Mouse (Mus musculus) gonadal fat pad, adult 2 months (tissue): ENCODE results near the gene Ccdc163. TPM values are rescaled to one million over a fixed set of nuclear protein-coding genes. Genes with fewer than 3 reads are reported as not detected.
A peak's percentile ranks its signal among the peaks of the same experiment; 100 is the strongest.

ENCODE experiments used
- DNase-seq: peaks from one replicate; pipeline ENCODE4 v3.0.0-alpha.2; 2012; ENCODE audit warnings: low read depth
- polyA plus RNA-seq: library from polyadenylated mRNA; depleted of rRNA; stranded (reverse); fragments of >200 nt; gene quantifications from 2 replicates; pipeline ENCODE4 v1.2.3, GENCODE M21; 2012

Gene Ccdc163
- polyA plus RNA-seq, 1 experiment = 25.8 TPM

DNA sequence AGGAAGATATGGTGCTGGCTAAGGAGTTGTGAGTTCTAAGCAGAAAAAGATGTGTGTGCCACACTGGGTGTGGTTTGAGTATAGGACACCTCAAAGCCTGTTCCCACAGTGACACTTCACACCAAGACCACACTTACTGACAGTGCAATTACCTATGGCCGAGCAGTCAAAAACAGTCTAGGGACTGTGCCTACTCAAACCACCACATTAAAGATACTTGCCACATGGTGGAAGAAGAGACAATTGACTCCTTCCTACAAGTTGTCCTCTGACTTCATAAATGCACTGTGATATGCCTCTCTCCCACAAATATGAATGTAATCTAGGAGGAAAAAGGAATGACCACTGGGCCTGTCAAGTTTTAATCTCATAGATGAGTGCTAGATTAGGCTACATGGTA lies 7.3 kb upstream of the Ccdc163 start:
- no peak for DNase-seq

DNA sequence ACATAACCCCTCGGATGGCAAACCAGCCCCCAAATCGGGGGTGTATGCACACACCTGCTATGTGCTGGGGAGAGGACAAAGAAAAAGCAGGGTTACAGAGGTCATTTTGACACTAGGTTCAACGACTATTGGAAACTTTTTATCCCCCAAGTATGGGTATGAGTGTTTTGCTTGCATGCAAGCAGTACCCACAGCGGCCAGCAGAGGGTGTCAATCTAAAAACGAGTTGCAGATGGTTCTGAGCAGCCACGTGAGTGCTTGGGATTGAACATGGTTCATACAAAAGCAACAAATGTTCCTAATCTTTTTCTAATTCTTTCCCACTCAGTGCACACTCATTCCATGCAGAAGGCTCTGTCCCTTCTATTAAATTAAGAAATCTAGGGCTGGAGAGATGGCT lies 4.5 kb upstream of the Ccdc163 start:
- DNase-seq = no peak

DNA sequence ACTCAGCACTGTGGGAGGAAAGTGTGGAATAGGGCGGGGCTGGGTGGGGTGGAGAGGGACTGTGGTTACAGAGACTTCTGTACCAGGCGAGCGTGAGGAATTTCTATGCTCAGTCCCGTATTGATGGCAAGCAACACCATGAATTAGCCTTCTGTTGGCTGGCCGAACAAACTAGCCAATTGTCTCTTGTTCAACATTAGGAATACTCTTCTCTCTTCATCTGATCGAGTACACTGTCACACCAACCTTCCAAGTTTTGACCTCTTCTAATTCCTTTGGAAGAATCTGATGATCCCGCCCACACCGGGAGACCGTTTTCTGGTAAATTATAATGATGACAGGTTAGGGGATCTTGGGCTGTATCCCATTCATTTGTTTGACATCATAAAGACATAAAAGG lies 643 bp upstream of the Ccdc163 start:
- DNase-seq = no peak

DNA sequence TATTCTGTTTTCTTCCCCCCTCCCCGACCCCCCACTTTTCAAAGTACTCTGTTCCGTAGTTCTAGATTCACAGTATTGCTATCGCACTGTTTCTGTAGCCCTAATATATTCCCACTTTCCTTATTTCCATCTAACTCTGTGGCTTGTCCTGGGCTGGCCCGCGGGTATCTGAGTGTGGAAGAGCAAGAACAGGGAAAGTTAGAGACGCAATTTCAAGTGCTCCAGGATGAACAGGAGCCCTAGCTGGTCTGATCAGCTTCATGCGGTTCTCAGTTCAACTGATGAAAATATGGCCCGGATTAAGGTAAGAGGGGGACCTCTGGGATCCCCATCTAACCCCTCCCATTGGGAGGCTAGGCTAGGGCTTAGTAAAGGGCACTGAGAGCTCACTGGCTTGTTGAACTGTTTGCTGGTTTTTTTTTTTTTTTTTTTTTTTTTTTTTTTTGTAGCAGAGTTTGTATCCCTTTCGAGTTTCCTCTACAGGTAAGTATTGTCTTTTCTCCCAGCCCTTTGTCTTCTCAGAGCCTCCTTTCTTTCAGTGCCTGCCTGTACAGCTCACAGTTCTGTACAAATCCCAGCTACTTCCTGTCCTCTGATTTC lies 582 bp downstream of the Ccdc163 start:
- no peak for DNase-seq

DNA sequence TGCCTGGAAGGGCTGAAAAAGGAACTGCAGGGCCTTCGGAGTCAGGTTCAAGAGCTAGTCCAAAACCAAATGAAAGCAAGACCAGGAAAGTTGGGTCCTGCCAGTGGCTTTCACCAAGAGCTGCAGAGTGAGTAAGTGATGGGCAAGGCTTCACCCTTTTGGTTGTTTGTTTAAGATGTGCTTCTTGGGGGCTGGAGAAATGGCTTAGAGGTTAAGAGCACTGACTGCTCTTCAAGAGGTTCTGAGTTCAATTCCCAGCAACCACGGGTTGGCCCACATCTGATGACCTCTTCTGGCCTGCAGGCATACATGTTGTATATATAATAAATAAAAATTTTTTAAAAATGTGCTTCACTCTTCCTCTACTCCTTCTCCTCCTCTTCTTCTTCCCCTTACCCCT lies 1.8 kb downstream of the Ccdc163 start:
- DNase-seq = no peak

DNA sequence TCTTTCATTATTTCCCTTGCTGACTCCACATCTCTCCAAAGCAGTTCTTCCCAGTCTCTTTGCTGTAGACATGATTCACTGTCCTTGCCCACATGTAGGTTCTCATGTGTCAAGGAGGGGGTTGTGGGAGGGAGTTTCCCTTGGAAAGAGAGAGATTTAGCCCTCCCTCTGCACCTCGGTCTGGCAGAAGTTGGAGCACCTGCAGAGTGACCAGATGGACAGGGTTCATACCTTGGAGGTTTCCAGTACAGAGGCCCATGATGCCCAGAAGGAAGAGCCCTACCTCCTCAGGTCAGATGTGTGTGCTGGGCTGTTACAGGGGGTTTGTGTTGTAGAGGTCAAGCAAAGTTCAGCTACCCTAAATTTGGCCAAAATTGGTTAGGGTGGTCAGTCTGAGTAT lies 4.2 kb downstream of the Ccdc163 start:
- no peak for DNase-seq

DNA sequence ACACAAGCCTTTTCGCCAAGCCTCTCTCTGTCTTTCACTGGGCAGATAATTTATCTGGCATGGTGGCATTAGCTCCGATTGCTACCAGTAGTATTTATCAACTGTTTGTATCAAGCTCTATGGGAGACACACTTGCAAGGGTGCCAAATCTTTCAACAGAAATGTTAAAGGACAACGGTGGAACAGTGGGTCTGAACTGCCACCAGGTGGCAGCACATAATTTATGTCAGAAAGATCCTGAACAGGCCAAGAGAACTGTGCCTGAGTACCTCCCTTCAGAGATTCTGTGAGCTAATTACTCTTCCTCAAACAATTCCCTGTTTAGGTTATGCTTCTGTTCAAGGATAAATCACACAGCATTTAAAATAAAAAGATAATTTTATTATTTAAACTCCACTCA lies 11.1 kb downstream of the Ccdc163 start:
- DNase-seq = no peak

DNA sequence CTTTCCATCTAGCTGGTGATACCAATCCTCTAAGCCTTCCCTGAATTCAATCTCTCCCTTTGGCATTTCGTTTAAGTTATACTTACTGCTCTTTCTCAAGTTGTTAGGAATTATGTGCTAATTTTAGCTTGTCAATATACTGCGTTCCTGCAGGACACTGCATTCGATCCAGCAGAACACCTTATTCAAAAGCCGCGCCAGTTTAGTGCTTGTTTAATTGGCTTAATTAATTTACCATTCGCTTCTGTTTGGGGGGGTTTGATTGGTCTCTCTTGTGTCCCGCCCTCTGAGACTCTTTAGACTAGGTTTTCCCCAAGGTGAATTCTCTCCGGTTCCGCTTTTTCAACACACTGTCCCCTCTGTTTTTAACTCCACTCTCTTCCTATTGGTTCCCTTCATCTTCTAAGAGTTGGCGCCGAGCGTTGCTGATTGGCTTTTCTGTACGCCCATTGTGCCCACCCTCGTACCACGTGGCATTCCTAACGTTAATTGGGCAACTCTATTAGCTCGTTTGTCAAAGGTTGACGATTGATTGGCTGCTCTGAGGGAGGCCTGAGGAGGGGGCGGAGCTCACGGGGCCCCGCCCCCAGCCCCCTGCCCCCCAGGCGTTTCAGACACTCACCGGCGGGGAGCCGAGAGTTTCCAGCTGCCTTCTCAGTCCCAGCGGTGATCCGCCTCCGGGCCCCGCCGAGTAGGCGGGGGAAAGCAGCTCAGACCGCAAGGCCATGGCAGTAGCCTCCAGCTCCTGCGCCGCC lies 12.2 kb downstream of the Ccdc163 start, which contains the start of gene Tesk2:
Gene Tesk2, plus strand, starts transcription at position 606 of the 755 bp plus-strand sequence.
- peak; percentile 78 for DNase-seq

DNA sequence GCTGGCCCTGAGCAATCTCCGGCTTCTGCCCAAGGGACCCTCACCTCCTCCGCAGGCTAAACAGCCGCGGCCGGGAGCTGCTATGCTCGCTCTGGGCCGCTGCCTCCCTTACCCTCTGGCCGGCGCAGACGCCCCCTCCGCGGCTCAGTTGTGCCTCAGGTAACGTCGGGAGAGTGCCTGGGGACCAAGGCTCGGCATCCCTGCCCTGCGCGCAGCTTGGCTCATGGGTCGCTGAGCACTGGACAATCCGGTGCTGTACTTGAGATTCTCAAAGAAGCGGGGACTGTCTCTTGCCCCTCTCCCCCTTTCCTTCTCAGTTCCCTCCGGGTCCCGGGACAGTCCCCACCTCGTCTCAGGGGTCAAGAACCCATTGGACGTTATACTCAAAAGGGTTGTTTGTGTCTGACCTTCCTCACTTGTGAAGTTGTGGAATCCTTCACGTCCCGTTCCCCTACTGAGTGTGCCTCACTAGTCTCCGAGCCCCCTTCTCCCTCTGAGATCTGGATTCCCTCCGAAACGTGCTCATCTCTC lies 12.9 kb downstream of the Ccdc163 start:
- no peak for DNase-seq

DNA sequence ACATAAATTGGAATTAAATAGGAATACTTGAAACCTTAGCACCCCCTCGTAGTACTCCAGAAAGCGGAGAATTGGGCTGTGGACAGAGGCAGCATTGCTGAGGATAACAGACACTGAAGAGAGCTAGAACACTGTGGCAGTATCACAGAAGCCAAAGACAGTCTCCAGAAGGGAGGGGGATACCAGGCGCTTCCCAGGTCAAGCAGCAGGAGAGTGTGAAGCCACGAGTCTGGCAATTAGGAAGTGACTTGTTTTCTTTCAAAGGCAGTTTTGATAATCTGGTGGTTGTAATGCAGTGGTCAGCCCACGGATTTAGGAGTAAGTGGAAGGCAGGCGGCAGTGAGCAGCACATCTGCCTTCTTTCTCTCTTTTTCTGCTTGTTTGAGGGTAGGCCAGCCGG lies 13.9 kb downstream of the Ccdc163 start:
- no peak for DNase-seq

DNA sequence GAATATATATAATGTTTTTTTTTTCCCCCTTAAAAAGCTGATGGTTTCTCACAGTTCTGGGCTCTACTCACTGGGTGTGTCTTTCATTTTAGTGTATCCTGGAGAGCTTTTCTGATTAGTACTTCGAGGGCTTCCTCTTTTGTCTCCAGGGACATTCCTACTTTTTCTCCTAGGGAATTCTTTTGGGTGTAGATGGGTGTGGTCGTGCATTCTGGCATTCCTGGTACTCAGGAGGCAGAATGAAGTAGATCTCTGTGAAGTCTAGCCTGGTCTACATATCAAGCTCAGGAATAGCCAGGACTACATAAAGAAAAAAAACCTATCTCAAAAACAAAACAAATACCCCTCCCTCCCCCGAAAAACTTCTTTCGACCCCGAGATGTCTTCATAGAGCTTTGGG lies 17.1 kb downstream of the Ccdc163 start:
- DNase-seq = no peak

DNA sequence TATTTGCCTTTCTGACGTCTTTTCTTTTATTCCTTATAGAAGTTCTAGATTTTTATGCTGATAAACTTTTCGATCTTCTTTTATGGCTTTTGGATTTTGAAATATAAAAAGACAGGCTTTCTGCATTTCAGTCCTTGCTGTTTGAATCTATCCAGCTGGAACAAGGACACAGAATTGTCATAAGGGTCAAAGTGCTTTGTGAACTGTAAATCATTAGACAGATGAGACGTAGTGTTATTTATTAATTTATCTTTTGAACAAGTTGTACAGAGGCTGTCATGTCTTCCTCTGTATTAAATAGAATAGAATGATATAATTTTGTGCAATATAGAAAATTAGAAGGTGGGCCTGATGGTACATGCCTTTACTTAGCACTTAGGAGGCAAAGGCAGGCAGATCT lies 19.1 kb downstream of the Ccdc163 start:
- no peak for DNase-seq

DNA sequence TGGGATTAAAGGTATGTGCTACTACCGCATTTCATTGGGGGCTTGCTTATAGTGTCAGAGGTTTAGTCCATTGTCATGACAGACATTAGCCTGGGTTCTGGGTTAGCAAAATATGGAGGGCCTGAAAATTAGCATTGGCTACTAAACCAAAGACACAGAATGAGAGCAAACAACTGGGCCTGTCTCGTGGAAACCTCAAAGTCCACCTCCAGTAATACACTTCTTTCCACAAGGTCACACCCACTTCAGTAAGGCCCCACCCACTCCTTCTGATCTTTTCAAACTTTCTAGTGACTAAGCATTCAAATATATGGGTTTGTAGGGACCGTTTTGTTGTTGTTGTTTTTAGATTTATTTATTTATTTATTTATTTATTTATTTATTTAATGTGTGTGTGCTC lies 21.2 kb downstream of the Ccdc163 start:
- no peak for DNase-seq

DNA sequence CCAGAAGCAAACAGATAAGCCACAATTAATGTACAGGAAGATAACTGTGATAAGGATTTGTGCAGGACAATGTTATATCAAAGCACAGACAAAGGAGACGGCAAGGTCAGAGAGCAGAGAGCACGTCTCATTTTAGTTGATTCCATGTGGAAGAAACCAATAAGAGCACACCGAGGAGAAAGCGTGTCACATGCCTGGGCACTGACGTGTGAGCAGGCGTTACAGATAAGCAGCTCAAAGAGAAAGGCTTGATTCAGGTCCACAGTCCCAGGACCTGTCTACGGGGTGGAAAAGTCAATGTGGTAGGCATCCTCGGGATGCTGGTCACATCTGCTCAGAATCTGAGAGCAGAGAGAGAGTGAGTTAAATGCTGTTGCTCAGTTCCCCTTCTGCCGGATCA lies 22.8 kb downstream of the Ccdc163 start:
- DNase-seq = no peak

DNA sequence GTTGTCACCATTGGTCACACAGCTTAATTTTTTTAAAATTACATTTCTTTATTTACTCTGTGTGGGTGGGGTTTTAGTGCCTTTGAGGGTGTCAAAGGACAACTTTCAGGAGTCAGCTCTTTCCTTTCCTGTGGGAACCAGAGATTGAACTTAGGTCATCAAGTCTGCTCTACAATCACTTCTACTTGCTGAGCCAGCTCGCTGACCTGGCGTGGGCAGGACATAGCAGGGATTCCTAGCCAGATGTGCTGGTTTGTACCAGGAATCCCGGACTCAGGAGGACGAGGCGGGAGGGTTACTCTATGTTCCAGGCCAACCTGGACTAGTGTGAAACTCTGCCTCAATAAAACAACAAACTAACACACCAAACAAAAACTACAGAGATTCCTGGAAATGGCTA lies 24.0 kb downstream of the Ccdc163 start:
- DNase-seq = no peak

DNA sequence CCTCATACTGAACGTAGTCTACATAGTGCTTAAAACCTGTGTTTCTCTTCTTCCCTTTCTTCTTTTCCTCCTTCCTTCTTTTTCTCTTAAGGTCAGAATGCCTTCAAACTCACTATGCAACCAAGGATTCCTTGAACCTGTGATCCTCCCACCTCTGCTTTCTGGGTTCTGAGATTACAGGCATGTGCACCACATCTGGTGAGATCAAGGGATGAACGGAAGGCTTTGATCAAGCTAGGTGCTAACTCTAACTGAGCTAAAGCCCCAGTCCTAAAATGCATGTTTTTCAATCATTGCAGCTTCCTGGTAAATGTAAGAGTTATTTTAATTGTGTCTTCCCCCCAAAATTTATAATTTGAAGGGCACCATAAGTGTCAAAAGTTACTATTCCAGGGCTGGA lies 26.7 kb downstream of the Ccdc163 start:
- DNase-seq = no peak

DNA sequence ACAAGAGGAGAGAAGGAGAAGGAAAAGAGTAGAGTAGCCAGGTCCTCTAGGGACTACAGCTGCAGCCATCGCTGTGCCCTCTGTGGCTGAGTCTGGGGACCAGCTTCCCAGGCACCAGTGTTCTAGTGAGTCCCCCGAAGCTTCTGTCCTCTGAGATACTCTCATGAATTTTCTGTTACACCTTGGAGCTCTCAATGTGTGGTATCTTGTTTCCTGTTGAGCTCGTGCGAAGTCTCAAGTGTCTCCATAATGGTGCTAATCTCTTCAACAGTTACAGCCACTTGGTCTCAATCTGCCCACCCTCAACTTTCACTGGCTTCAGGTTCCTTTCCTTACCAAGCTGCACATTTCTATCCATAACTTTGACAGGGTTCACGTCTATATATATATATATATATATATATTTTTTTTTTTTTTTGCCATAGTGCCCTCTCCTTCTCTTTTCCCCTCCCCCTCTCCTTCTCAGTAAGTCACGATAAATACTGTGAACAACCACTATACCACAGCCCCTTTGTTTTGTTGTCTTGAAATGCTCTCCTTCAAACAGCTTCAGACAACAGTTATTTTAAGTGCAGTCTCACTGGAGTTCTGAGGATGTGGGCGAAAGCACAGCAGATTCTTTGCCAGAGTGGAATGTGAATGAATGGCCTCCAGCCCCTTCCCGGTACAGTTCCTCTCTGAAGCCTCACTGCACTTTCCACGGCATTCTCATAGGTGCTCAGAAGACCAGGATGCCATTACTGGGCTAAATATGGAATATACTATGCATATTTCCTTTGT lies 30.9 kb downstream of the Ccdc163 start:
- no peak for DNase-seq

DNA sequence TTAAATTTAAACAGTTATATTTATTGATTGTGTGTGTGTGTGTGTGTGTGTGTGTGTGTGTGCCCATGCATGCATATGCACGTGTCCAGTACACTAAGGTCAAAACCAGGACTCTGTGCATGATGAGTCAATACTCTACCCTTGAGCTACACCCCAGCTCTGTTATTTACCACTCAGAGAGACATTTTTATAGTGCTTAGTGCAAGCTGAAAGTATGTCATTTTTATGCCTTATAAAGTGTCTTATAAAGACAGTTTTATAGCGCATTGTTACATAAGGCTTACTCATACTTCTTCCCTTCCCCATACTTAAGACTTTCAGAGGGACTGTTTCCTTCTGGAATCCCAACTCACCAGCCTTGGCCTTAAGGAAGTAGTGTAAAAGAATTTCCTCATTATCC lies 41.4 kb downstream of the Ccdc163 start:
- DNase-seq = no peak

DNA sequence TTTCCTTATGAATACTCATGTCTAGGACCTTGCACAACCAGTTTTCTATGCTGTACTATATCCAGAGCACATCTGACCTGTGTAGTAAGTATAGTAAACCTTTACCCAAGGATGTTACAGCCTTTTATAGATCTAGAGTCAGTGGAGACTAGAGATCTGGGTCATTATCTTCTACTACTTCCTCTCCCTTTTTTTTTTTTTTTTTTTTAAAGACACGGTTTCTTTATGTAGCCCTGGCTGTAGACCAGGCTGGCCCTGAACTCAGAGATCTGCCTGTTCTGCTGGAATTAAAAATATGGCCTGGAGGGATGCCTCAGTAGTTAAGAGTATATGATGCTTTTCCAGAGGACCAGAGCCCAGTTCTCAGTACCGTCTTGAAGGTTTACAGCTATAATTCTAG lies 53.6 kb downstream of the Ccdc163 start:
- no peak for DNase-seq

DNA sequence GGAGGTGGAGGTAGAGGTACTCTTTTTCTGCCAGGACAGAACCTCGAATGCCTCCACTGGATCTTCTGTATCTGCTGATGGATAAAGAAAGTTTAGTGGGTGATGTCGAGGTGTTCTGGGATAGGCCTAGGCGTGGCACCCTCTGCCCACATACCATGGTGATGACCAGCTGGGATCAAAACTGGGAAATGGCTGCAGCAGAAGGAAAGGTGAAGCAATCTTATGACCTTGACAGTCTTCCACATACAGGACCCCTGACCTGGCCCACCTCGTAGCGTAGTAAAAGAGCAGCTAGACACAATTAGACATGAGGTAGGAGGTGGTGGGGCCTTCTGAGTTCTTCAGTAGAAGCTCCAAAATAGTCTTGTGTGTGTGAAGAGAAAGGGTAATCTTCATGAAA lies 55.7 kb downstream of the Ccdc163 start:
- DNase-seq = no peak

DNA sequence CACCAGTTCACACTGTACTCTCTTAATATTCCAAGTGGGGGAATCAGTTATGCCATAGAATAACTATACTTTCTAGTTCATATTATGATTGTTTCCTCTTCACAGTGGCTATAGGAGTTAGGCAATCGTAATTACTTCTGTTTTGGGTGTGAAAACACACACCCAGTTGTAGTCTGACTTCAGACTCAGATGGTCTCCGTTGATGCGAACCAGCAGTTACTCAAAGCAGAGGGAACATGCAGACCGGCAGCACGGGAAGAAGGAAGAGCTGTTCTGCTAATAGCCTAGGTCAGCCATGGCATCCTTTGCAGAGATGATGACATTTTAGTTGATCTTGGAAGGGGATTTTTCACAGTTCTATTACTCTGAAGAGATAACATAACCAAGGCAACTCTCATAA lies 60.2 kb downstream of the Ccdc163 start:
- no peak for DNase-seq

DNA sequence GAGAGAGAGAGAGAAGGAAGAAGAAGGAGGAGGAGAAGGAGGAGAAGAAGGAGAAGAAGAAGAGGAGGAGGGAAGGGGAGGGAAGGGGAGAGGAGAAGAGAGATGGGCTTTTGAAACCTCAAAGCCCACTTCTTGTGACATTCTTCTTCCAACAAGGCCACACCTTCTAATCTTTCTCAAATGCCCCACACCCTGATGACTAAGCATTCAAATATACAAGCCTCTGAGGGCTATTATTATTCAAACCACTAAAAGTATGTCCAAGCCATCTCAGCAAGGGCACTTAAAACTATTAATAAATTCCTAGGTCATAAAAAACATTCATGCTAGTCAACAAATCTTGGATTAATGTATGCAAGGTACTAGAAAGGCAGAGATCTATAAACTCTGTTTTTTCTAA lies 60.8 kb downstream of the Ccdc163 start:
- DNase-seq = no peak

DNA sequence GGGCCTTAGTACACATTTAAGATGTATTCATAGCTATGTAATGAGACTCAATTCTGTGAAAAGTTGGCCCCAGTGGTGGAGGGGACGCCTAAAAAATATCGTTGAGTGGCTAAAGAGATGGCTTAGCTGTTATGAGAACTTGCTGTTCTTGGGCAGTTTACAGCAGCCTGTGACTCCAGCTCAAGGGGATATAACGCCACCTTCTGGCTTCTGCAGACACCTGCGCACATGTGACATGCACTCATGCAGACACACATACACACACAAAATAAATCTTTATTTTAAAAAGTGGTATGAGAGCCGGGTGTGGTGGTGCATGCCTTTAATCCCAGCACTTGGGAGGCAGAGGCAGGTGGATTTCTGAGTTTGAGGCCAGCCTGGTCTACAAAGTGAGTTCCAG lies 68.1 kb downstream of the Ccdc163 start:
- DNase-seq = no peak
